Mouse (Mus musculus): ENCODE data around the gene Ift22.
"Not testable (repeated sequence)": the region's sequence is repeated elsewhere in the genome, so short reads cannot be mapped to it uniquely, and the experiment has no call there.

The Ift22 gene

GRCm38 (mm10) chr5:136936750-136937149 lies 28.8 kb downstream of the Ift22 start:
- Histone ChIP-seq H3K9me3 (ENCODE audit: low read length) (peaks cover 20% of the 10 kb centered on the region), H3K27me3 (ENCODE audit: insufficient read depth, low read length) (no peaks in the 10 kb centered on the region), H3K4me3 (replicated peaks; ENCODE audit: low read length) (no peak overlapping the region), H3K36me3 (ENCODE audit: insufficient read depth, low read length) (peaks cover 56% of the 10 kb centered on the region), H3K4me1 (replicated peaks; ENCODE audit: low read depth, low read length) (peaks cover 58% of the 10 kb centered on the region)
- TF ChIP-seq CTCF (conservative IDR thresholded peaks at IDR 0.05; ENCODE audit: low read length), result no peak

DNA sequence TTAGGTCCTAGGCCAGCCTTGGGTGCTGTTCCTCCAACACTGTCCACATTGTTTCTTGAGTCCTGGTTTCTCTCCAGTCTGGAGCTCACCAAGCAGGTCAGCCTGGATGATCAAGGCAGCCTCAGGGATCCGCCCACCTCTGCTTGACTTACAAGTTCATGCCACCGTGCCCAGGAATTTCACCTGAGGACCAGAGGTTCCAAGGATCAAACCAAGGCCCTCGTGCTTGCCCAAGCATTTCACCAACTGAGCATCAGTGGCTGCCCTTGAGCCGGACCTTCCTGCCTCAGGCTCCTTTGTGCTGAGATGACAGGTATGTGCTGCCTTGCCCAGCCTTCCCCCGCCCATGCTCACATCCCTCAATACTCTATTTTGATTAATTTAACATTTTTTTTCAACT lies 29.7 kb downstream of the Ift22 start:
- no peak for TF ChIP-seq CTCF (conservative IDR thresholded peaks at IDR 0.05; ENCODE audit: low read length)
- no peak for TF ChIP-seq NANOG (IDR thresholded peaks at IDR 0.05; ENCODE audit: borderline replicate concordance, low read length)
- no peak for TF ChIP-seq POU5F1 (IDR thresholded peaks at IDR 0.05; ENCODE audit: borderline replicate concordance, low read length)
- Histone ChIP-seq H3K4me1 (replicated peaks; ENCODE audit: low read depth, low read length) (peaks cover 58% of the 10 kb centered on the region), H3K4me3 (replicated peaks; ENCODE audit: low read length) (no peak overlapping the region), H3K36me3 (ENCODE audit: insufficient read depth, low read length) (peaks cover 56% of the 10 kb centered on the region), H3K27me3 (ENCODE audit: insufficient read depth, low read length) (no peaks in the 10 kb centered on the region), H3K9me3 (ENCODE audit: low read length) (peaks cover 20% of the 10 kb centered on the region)

DNA sequence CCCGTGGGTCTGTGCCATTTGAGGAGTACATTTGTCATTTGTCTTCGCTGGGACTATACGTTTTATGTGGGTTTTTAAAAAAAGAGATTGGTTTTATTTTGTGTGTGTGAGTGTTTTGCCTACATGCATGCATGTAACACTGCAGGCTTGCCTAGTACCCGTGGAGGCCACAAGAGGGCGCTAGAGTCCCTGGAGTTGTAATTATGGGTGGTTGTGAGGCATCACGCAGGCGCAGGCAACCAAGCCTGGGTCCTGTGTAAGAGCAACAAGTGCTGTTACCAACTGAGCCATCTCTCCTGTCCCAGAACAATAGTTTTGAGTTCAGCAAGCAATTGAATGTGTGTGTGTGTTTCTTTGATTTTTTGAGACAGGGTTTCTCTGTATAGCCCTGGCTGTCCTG lies 31.3 kb downstream of the Ift22 start:
- Histone ChIP-seq H3K9me3 (ENCODE audit: low read length) (peaks cover 24% of the 10 kb centered on the region), H3K36me3 (ENCODE audit: insufficient read depth, low read length) (peaks cover 56% of the 10 kb centered on the region), H3K27me3 (ENCODE audit: insufficient read depth, low read length) (no peaks in the 10 kb centered on the region), H3K4me1 (replicated peaks; ENCODE audit: low read depth, low read length) (peaks cover 57% of the 10 kb centered on the region), H3K4me3 (replicated peaks; ENCODE audit: low read length) (no peak overlapping the region)
- TF ChIP-seq CTCF (conservative IDR thresholded peaks at IDR 0.05; ENCODE audit: low read length) (peak; percentile 88), NANOG (IDR thresholded peaks at IDR 0.05; ENCODE audit: borderline replicate concordance, low read length) (no peak), POU5F1 (IDR thresholded peaks at IDR 0.05; ENCODE audit: borderline replicate concordance, low read length) (no peak)

GRCm38 (mm10) chr5:136940029-136940428 lies 32.1 kb downstream of the Ift22 start:
- H3K9me3 ChIP-seq (ENCODE audit: low read length), result peaks cover 24% of the 10 kb centered on the region
- H3K36me3 ChIP-seq (ENCODE audit: insufficient read depth, low read length), result peaks cover 58% of the 10 kb centered on the region
- not testable (repeated sequence) for H3K4me3 ChIP-seq (replicated peaks; ENCODE audit: low read length); H3K27me3 ChIP-seq (ENCODE audit: insufficient read depth, low read length)
- peaks cover 57% of the 10 kb centered on the region for H3K4me1 ChIP-seq (replicated peaks; ENCODE audit: low read depth, low read length)

GRCm38 (mm10) chr5:136940845-136941560 lies 33.1 kb downstream of the Ift22 start:
- TF ChIP-seq NANOG (IDR thresholded peaks at IDR 0.05; ENCODE audit: borderline replicate concordance, low read length) (peak; percentile 38; the same call in 1 of the 2 replicates), CTCF (conservative IDR thresholded peaks at IDR 0.05; ENCODE audit: low read length) (no peak)
- Histone ChIP-seq H3K4me3 (replicated peaks; ENCODE audit: low read length) (peak overlapping the region; percentile 80), H3K36me3 (ENCODE audit: insufficient read depth, low read length) (peaks cover 60% of the 10 kb centered on the region), H3K4me1 (replicated peaks; ENCODE audit: low read depth, low read length) (peaks cover 59% of the 10 kb centered on the region), H3K9me3 (ENCODE audit: low read length) (peaks cover 24% of the 10 kb centered on the region), H3K27me3 (ENCODE audit: insufficient read depth, low read length) (no peaks in the 10 kb centered on the region)

GRCm38 (mm10) chr5:136942781-136943180 lies 34.8 kb downstream of the Ift22 start:
- TF ChIP-seq POU5F1 (IDR thresholded peaks at IDR 0.05; ENCODE audit: borderline replicate concordance, low read length) (no peak), NANOG (IDR thresholded peaks at IDR 0.05; ENCODE audit: borderline replicate concordance, low read length) (no peak), CTCF (conservative IDR thresholded peaks at IDR 0.05; ENCODE audit: low read length) (no peak)
- H3K27me3 ChIP-seq (ENCODE audit: insufficient read depth, low read length), result no peaks in the 10 kb centered on the region

GRCm38 (mm10) chr5:136943382-136943781 lies 35.4 kb downstream of the Ift22 start:
- Histone ChIP-seq H3K27me3 (ENCODE audit: insufficient read depth, low read length) (no peaks in the 10 kb centered on the region), H3K4me3 (replicated peaks; ENCODE audit: low read length) (peak overlapping the region; percentile 41; the same call in 1 of the 2 replicates), H3K4me1 (replicated peaks; ENCODE audit: low read depth, low read length) (peaks cover 56% of the 10 kb centered on the region), H3K36me3 (ENCODE audit: insufficient read depth, low read length) (peaks cover 66% of the 10 kb centered on the region), H3K9me3 (ENCODE audit: low read length) (peaks cover 34% of the 10 kb centered on the region)
- 0 out of 2 replicates have a peak, but pooled peaks have one; percentile 16 for TF ChIP-seq NANOG (IDR thresholded peaks at IDR 0.05; ENCODE audit: borderline replicate concordance, low read length)
- no peak for TF ChIP-seq CTCF (conservative IDR thresholded peaks at IDR 0.05; ENCODE audit: low read length)

More at GRCm38 (mm10) chr5:136942781-136943180, 34.8 kb downstream of the Ift22 start:
- H3K4me3 ChIP-seq (replicated peaks; ENCODE audit: low read length), result peak overlapping the region; percentile 80
- peaks cover 56% of the 10 kb centered on the region for H3K4me1 ChIP-seq (replicated peaks; ENCODE audit: low read depth, low read length)
- peaks cover 67% of the 10 kb centered on the region for H3K36me3 ChIP-seq (ENCODE audit: insufficient read depth, low read length)
- H3K9me3 ChIP-seq (ENCODE audit: low read length), result peaks cover 33% of the 10 kb centered on the region

- Histone ChIP-seq H3K27me3 (ENCODE audit: insufficient read depth, low read length) (no peaks in the 10 kb centered on the region), H3K4me3 (replicated peaks; ENCODE audit: low read length) (0 out of 2 replicates have a peak overlapping the region, but pooled peaks have one; percentile 23), H3K9me3 (ENCODE audit: low read length) (peaks cover 35% of the 10 kb centered on the region), H3K36me3 (ENCODE audit: insufficient read depth, low read length) (peaks cover 64% of the 10 kb centered on the region), H3K4me1 (replicated peaks; ENCODE audit: low read depth, low read length) (peaks cover 63% of the 10 kb centered on the region)
- TF ChIP-seq CTCF (conservative IDR thresholded peaks at IDR 0.05; ENCODE audit: low read length) (no peak), NANOG (IDR thresholded peaks at IDR 0.05; ENCODE audit: borderline replicate concordance, low read length) (no peak), POU5F1 (IDR thresholded peaks at IDR 0.05; ENCODE audit: borderline replicate concordance, low read length) (no peak)
Observed at GRCm38 (mm10) chr5:136945084-136945483, 37.1 kb downstream of the Ift22 start.

- Histone ChIP-seq H3K4me3 (replicated peaks; ENCODE audit: low read length) (no peak overlapping the region), H3K36me3 (ENCODE audit: insufficient read depth, low read length) (peaks cover 51% of the 10 kb centered on the region), H3K4me1 (replicated peaks; ENCODE audit: low read depth, low read length) (peaks cover 70% of the 10 kb centered on the region), H3K9me3 (ENCODE audit: low read length) (peaks cover 35% of the 10 kb centered on the region), H3K27me3 (ENCODE audit: insufficient read depth, low read length) (no peaks in the 10 kb centered on the region)
- TF ChIP-seq CTCF (conservative IDR thresholded peaks at IDR 0.05; ENCODE audit: low read length) (no peak), POU5F1 (IDR thresholded peaks at IDR 0.05; ENCODE audit: borderline replicate concordance, low read length) (no peak), NANOG (IDR thresholded peaks at IDR 0.05; ENCODE audit: borderline replicate concordance, low read length) (no peak)
Observed at GRCm38 (mm10) chr5:136947874-136948273, 39.9 kb downstream of the Ift22 start.

DNA sequence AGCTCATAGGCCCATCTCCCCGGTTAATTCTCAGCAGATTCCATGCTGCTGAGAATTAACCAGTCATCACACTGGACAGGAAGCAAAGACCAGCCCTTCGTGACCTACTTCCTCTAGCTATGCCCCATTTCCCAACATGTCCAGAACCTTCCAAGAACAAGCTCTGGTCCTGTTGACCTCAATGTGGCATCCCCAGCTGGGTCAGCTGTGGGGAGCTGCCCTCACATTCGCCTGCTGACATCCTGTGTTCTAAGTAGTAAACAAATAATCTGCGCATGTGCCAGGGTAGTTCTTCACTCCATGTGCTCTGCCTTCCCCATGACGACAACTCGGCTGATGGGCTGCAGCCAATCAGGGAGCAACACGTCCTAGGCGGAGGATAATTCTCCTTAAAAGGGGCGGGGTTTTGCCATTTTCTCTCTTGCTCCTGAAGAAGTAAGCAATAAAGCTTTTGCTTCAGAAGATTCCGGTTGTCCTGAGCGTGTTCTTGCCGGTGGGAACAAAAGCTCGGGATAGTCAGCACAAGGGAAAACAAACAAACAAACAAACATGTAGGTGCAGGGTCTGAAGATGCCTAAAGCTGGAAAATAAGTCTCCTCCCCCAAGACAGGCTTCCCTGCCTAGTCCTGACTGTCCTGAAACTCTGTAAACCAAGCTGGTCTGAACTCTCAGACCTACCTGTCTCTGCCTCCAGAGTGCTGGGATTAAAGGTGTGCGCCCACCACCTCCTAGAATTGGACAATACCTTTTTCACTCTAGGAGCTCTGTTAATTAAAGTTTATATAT lies 41.8 kb downstream of the Ift22 start:
- Histone ChIP-seq H3K4me1 (replicated peaks; ENCODE audit: low read depth, low read length) (peaks cover 61% of the 10 kb centered on the region), H3K36me3 (ENCODE audit: insufficient read depth, low read length) (peaks cover 36% of the 10 kb centered on the region), H3K9me3 (ENCODE audit: low read length) (peaks cover 31% of the 10 kb centered on the region)
- not testable (repeated sequence) for H3K27me3 ChIP-seq (ENCODE audit: insufficient read depth, low read length); H3K4me3 ChIP-seq (replicated peaks; ENCODE audit: low read length)

All from E14TG2a.4 (cell line).